Mouse (Mus musculus) liver, embryonic 11.5 days (tissue): Measurements from ENCODE around the gene Ptar1. TPM values are rescaled to one million over a fixed set of nuclear protein-coding genes. Genes with fewer than 3 reads are reported as not detected.

ENCODE experiments used
- ATAC-seq: fragments of 200-750 bp; cut with Nextera tagmentation; replicated peaks from 2 replicates; pipeline ENCODE4 v1.8.0; 2017; ENCODE audit warnings: moderate number of reproducible peaks, mild to moderate bottlenecking, moderate TSS enrichment, moderate library complexity; ENCODE audit not compliant: low FRiP score
- DNase-seq: peaks from one replicate; pipeline ENCODE4 v3.0.0-alpha.2; 2017; ENCODE audit warnings: low spot score
- H3K27ac ChIP-seq: fragments of 300-500 bp; sonication (generic); 2 replicates; pipeline ENCODE4 v1.5.1; 2014; ENCODE audit warnings: mild to moderate bottlenecking, low read depth, low read length, control low read depth
- H3K27me3 ChIP-seq: fragments of 300-500 bp; sonication (generic); replicated peaks from 2 replicates; pipeline ENCODE4 v1.6.1; 2014; ENCODE audit warnings: low read length, mixed read lengths; ENCODE audit not compliant: control insufficient read depth, insufficient read depth
- H3K36me3 ChIP-seq: fragments of 300-500 bp; sonication (generic); 2 replicates; pipeline ENCODE4 v1.6.1; 2014; ENCODE audit warnings: mild to moderate bottlenecking, low read length, moderate library complexity, mixed read lengths; ENCODE audit not compliant: control insufficient read depth, insufficient read depth
- H3K4me1 ChIP-seq: fragments of 300-500 bp; sonication (generic); replicated peaks from 2 replicates; pipeline ENCODE4 v1.6.1; 2014; ENCODE audit warnings: low read length, mixed read lengths; ENCODE audit not compliant: control insufficient read depth, insufficient read depth
- H3K4me2 ChIP-seq: fragments of 300-500 bp; sonication (generic); 2 replicates; pipeline ENCODE4 v1.6.1; 2014; ENCODE audit warnings: mild to moderate bottlenecking, control low read depth, moderate library complexity
- H3K4me3 ChIP-seq: fragments of 300-500 bp; sonication (generic); 2 replicates; pipeline ENCODE4 v1.5.1; 2014; ENCODE audit warnings: low read depth, low read length, control low read depth
- H3K9ac ChIP-seq: fragments of 300-500 bp; sonication (generic); 2 replicates; pipeline ENCODE4 v1.6.1; 2014; ENCODE audit warnings: low read depth, low read length, control low read depth
- H3K9me3 ChIP-seq: fragments of 300-500 bp; sonication (generic); 2 replicates; pipeline ENCODE4 v1.6.1; 2016; ENCODE audit warnings: low read length, inconsistent platforms, mixed read lengths; ENCODE audit not compliant: control insufficient read depth
- WGBS: fragments of 180-500 bp; shearing (Covaris S2); extraction: QIAGEN DNeasy Blood & Tissue Kit; methylation state at CpG from one replicate; pipeline ENCODE4 v1.1.7; 2014; 5-methylcytosine and 5-hydroxymethylcytosine counted together
- polyA plus RNA-seq: library from polyadenylated mRNA; unstranded; fragments of >200 nt; fragmentation: Nextera tagmentation; extraction: Ambion mirVana; gene quantifications from 2 replicates; pipeline ENCODE4 v1.2.1, GENCODE M21; 2014

Gene Ptar1
- polyA plus RNA-seq, 1 experiment from 2014 or later: 5.8 TPM

DNA sequence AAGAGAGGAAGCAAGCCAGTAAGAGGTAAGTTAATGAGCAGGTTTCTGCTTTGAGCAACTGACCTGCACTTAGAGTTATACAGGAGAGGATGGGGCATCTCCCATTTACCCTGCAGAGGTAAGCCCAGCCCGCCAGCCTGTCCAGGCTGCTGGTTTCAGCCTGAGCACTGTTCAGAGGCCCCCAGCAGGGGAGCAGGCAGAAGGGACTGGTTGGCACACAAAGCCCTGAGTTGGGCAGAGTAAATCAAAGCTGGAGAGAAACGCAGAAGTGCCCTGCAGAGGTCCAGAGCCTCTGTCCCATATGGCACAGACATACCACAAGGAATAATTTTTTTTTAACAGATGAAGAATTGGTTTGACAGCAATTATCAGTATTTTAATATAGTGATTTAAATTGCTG, 76.8 kb downstream of the Ptar1 start:
- Histone ChIP-seq H3K9me3 (no peaks in the 10 kb centered on the region), H3K27ac (no peak overlapping the region), H3K36me3 (no peaks in the 10 kb centered on the region), H3K4me2 (no peak overlapping the region), H3K4me1 (no peaks in the 10 kb centered on the region), H3K4me3 (no peak overlapping the region), H3K27me3 (peaks cover 22% of the 10 kb centered on the region), H3K9ac (no peak overlapping the region)
- DNase-seq (no peak), ATAC-seq (no peak)
- WGBS: 70% methylated on average over 2 of the region's 2 CpGs

DNA sequence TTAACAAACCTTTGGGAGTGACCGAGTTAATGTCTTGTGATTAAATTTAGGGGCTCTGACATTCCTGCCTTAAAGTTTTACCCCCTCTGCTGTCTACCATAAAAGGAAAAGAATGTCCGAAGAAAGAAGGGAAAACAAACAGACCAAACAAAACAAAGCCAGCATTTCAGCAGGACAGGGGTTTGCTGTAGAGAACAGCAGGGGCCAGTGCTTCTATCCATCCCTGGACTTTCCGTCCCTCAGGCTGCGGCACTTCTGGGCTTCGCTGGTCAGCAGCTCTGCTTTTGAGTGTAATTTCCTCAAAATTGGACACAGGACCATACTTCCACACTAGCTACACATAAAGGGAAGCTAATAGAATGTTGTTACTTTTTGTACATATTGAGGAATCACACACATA, 81.6 kb downstream of the Ptar1 start:
- Histone ChIP-seq H3K27ac (no peak overlapping the region), H3K36me3 (no peaks in the 10 kb centered on the region), H3K4me2 (no peak overlapping the region), H3K9me3 (no peaks in the 10 kb centered on the region), H3K4me3 (no peak overlapping the region), H3K9ac (no peak overlapping the region), H3K27me3 (no peaks in the 10 kb centered on the region), H3K4me1 (no peaks in the 10 kb centered on the region)
- 83% methylated on average over 5 of the region's 5 CpGs for WGBS
- ATAC-seq (no peak), DNase-seq (no peak)

DNA sequence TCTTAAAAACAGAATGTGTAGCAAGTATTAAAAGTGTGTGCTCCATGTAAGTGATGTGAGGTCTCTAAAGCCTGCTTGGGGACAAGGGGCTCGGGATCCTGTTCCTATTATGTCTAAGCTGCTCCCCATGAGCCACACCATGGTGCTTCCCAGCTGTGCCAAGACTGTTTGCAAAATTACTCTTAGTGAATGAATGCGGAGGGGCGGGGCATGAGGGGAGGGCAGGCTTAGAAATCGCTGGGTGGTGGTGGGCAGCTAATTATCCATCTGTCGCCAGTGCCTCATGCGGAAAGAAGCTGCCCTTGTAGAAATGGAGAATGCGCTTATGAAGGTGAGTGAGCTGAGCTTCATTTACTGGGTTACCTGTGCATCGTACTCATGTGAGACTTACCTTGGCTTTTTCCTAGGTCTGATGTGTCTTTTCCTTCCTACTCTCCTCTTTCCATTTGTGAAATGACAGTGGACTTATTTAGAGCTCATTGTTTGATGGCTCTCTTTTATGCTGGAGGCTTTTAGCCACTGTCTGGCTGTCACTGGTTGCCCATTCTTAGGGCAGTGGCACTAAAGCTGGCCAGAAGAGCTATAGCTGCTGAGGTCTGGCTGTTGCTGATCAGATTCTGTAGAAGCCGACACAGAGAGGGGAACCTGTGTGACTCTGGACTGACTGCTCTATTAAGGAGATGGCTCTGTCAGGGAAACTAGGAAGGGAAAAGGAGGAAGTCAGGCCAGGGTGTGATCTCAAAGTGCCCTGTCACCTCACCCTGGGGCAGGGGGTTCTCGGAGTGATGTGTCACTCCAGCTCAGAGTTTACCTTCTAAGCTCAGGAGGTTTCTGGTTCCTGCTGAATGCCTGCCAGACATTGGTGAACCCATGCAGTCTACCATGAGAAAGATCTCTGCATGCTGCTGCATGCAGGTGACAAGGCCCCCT, 83.5 kb downstream of the Ptar1 start:
- Histone ChIP-seq H3K9ac (no peak overlapping the region), H3K4me1 (no peaks in the 10 kb centered on the region), H3K27ac (no peak overlapping the region), H3K9me3 (no peaks in the 10 kb centered on the region), H3K4me3 (no peak overlapping the region), H3K27me3 (no peaks in the 10 kb centered on the region), H3K36me3 (no peaks in the 10 kb centered on the region), H3K4me2 (no peak overlapping the region)
- DNase-seq (no peak), ATAC-seq (no peak)
- 62% methylated on average over 10 of the region's 10 CpGs for WGBS

DNA sequence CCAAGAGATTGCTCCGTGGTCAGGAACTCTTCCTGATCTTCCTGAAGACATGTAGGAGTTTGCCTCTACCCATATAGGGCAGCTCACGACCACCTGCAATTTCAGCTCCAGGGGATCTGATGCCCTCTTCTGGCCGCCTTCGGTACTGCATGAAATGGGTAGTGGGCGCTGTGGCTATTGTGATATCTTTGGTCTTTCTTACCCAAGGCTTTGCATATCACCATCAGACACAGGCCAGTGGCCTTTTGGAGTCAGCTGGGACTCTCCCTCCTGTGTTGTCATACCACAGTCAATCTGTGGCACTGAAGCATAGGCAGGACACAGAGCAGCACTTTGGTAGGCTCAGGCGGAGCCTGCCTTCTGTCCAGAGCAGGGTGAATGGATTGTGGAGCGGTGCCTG, 84.7 kb downstream of the Ptar1 start:
- Histone ChIP-seq H3K4me3 (no peak overlapping the region), H3K9me3 (no peaks in the 10 kb centered on the region), H3K36me3 (no peaks in the 10 kb centered on the region), H3K27ac (no peak overlapping the region), H3K27me3 (no peaks in the 10 kb centered on the region), H3K4me2 (no peak overlapping the region), H3K4me1 (no peaks in the 10 kb centered on the region), H3K9ac (no peak overlapping the region)
- no peak for ATAC-seq
- 52% methylated on average over 7 of the region's 7 CpGs for WGBS
- no peak for DNase-seq

DNA sequence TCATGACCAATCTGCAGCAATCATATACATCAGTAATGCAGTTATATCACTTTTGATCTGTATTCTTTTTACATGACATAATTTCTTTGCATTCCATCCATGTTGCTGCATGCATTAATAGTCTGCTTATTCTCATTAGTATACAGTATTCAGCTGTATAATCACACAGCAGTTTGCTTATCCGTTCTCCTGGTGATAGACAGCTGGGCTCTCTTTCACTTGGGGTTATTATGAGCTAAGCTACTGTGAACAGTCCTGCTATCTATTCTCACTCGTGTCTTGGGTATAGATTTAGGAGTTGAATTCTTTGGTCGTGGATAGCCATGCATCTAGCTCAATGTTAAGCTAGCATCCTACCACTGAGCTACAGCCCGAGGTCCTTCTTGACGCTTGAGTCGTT, 88.1 kb downstream of the Ptar1 start:
- H3K27ac ChIP-seq: no peak overlapping the region
- no peak for ATAC-seq
- H3K27me3 ChIP-seq: no peaks in the 10 kb centered on the region
- WGBS: 84% methylated on average over 6 of the region's 6 CpGs
- H3K9me3 ChIP-seq: no peaks in the 10 kb centered on the region
- H3K9ac ChIP-seq: no peak overlapping the region
- DNase-seq: no peak
- H3K4me3 ChIP-seq: no peak overlapping the region
- no peak overlapping the region for H3K4me2 ChIP-seq
- no peaks in the 10 kb centered on the region for H3K4me1 ChIP-seq
- no peaks in the 10 kb centered on the region for H3K36me3 ChIP-seq

DNA sequence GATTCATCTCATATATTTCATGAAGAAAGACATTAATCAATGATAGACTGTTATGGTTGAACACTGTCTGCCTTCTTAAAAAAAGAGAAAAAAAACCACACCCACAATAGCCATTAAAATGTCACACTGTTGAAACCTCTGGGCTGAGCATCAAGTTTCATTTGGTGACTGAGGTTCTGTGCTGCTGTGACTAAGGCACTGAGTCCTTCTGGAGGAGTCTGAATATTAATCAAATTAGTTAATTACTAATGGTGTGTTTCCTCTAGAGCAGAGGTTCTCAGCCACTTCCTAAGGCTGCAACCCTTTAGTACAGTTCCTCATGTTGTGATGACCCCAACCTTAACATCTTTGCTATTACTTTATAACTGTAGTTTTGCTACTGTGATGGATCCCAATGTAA, 91.9 kb downstream of the Ptar1 start:
- no peak overlapping the region for H3K27ac ChIP-seq
- H3K4me1 ChIP-seq: no peaks in the 10 kb centered on the region
- no peaks in the 10 kb centered on the region for H3K9me3 ChIP-seq
- ATAC-seq: no peak
- H3K4me3 ChIP-seq: no peak overlapping the region
- no peaks in the 10 kb centered on the region for H3K27me3 ChIP-seq
- no peak for DNase-seq
- H3K9ac ChIP-seq: no peak overlapping the region
- no peaks in the 10 kb centered on the region for H3K36me3 ChIP-seq
- no peak overlapping the region for H3K4me2 ChIP-seq

DNA sequence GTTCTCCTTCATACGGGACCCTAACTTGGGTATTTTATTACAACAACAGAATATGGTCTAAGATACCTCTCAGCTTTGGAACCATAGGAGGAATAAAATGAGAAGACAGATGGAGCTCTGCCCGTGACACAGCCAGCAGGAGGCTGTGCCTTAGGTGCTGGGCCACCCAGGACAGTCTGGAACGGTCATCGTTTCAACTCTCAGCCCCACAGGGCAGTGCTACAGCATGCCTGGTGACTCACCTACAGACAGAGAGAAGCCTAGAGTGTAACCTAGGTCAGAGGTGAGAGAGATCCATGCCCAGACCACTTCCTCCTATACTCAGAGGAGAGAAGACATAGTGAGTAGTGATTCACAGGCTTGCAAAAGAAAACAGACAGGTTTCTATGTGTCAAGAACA, 92.9 kb downstream of the Ptar1 start:
- WGBS: 70% methylated on average over 4 of the region's 4 CpGs
- no peak for ATAC-seq
- Histone ChIP-seq H3K9me3 (no peaks in the 10 kb centered on the region), H3K4me1 (no peaks in the 10 kb centered on the region), H3K9ac (no peak overlapping the region), H3K36me3 (no peaks in the 10 kb centered on the region), H3K4me2 (no peak overlapping the region), H3K27me3 (no peaks in the 10 kb centered on the region), H3K4me3 (no peak overlapping the region), H3K27ac (no peak overlapping the region)
- no peak for DNase-seq

Other genes with a start within 250 kb of the Ptar1 start
- 0.29 and 0.58 TPM in 2 replicates for gene Mamdc2, start 239.0 kb upstream of the Ptar1 start, polyA plus RNA-seq
- gene 1700028P14Rik, start 34.6 kb upstream of the Ptar1 start, polyA plus RNA-seq: not detected in 2 replicates
- gene Apba1, start 71.5 kb downstream of the Ptar1 start, polyA plus RNA-seq: 0.06 and 0.10 TPM in 2 replicates